Mouse (Mus musculus): ENCODE results near the gene Kdm7a.

GRCm38 (mm10) chr6:39104631-39105030 lies 102.0 kb downstream of the Kdm7a start:
- TF ChIP-seq CTCF (conservative IDR thresholded peaks at IDR 0.05; ENCODE audit: insufficient read depth, insufficient read length, low read depth, low read length) (no peak), POLR2A (IDR thresholded peaks at IDR 0.05; ENCODE audit: low read depth, low read length) (no peak)

All from kidney, adult 2 months (tissue).